ENCODE assay signal across 8 mouse cellular contexts in the genomic region with DNA sequence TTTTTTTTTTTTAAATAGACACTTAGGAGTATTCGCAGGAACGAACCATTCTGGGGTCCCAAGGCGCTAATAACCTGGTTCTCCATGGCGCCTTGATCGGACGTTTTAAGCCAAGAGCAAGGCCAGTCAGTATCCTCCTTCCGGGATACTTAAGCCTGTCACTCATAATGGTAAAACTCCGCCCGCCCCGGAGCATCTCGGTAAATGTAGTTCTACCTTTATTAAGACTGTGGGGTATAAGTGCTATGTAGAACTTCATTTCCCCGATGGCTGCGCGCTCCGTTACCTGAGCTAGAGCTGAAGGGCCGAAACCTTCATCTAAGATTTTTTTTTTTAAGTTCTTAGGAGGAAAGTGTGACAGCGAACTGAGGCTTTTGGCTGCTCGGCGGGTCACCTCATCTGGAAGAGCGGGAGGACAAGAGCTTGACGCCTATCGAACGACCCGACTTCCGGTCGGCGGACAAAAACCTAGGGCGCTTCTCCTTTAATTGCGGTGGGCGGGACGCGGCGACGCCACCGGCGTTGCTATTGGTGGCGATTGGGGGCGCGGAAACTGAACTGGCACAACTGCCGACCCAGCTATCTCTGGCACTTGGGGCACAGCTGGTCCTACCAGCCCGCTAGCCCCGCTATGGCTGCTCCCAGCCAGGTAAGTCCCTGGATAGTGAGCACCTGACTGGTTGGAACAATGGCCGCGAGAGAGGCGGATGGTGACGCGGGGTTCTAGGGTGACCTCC. TPM values are rescaled to one million over a fixed set of nuclear protein-coding genes. Genes with fewer than 3 reads are reported as not detected.
DNase-seq lines count a peak whose midpoint lies in the region; ATAC-seq and TF ChIP-seq lines count a peak whose summit lies in the region.

Gene Poc1a, plus strand, starts transcription at position 254 of the 737 bp plus-strand sequence.

- peak within 1 kb of the TSS; percentile 78 for H3K4me3 ChIP-seq in gastrocnemius, adult 2 months
- peak within 1 kb of the TSS; percentile 43 for H3K4me3 ChIP-seq in hindbrain, postnatal 0 days (ENCODE audit: low read length)
- H3K4me3 ChIP-seq in left cerebral cortex, adult 2 months: peak within 1 kb of the TSS; percentile 76

- H3K27ac ChIP-seq in gastrocnemius, adult 2 months: peak within 1 kb of the TSS; percentile 96
- H3K27ac ChIP-seq in hindbrain, postnatal 0 days: peak within 1 kb of the TSS; percentile 76
- H3K27ac ChIP-seq in left cerebral cortex, adult 2 months: peak within 1 kb of the TSS; percentile 96

- no peaks in the 10 kb centered on the region for H3K27me3 ChIP-seq in hindbrain, postnatal 0 days (ENCODE audit: insufficient read depth, low read length)

- peak; percentile 93 for ATAC-seq in common myeloid progenitor, adult 5-6 weeks (replicated peaks; ENCODE audit: low read depth, poor library complexity, severe bottlenecking)
- peak; percentile 97 for ATAC-seq in hindbrain, postnatal 0 days
- peak; percentile 90 for ATAC-seq in megakaryocyte, adult 5-6 weeks (ENCODE audit: poor library complexity, severe bottlenecking)

- H3K9ac ChIP-seq in hindbrain, postnatal 0 days (replicated peaks; ENCODE audit: low read length): peak within 1 kb of the TSS; percentile 62

- no peaks in the 10 kb centered on the region for H3K9me3 ChIP-seq in hindbrain, postnatal 0 days (ENCODE audit: low read length)

- peak; percentile 95 for DNase-seq in ZHBTc4 (ENCODE audit: low read depth, low spot score)
- DNase-seq in gastrocnemius, adult 2 months: peak; percentile 94
- peak; percentile 96 for DNase-seq in hindbrain, postnatal 0 days (ENCODE audit: low spot score)
- peak; percentile 89 to 92 for DNase-seq in left cerebral cortex, adult 2 months (ENCODE audit: extremely low spot score in 1 of 2, low spot score in 2 of 2)
- peak; percentile 93 to 97 for DNase-seq in right cerebral cortex, adult 2 months (ENCODE audit: low spot score in 2 of 2)
- DNase-seq in urinary bladder, postnatal 14 days (ENCODE audit: low spot score): peak; percentile 92

- under 1% methylated on average over 47 of the region's 47 CpGs for WGBS in hindbrain, postnatal 0 days

- intact Hi-C loops in gastrocnemius, adult 2 months (cut with DNase I): loop anchor here (1.0 to 5.0 kb wide), 5 partner anchors 34 to 196 kb away; partner anchors contain the start of genes Parp3 and Wdr82
- intact Hi-C loops in left cerebral cortex, adult 2 months (cut with DNase I): loop anchor here (5.0 kb wide), 1 partner anchor 54 kb away; no protein-coding TSS in a partner anchor

- peak within 1 kb of the TSS; percentile 78 for H3K4me2 ChIP-seq in hindbrain, postnatal 0 days (ENCODE audit: low read depth, low read length)

- H3K4me1 ChIP-seq in hindbrain, postnatal 0 days (ENCODE audit: insufficient read depth, low read length): peaks cover 4% of the 10 kb centered on the region; the same call in 1 of the 2 replicates

- TF ChIP-seq CTCF in gastrocnemius, adult 2 months (IDR thresholded peaks at IDR 0.05): no peak
- TF ChIP-seq CTCF in hindbrain, postnatal 0 days (IDR thresholded peaks at IDR 0.05; ENCODE audit: low read depth): no peak
- no peak for TF ChIP-seq CTCF in left cerebral cortex, adult 2 months (IDR thresholded peaks at IDR 0.05)

- H3K36me3 ChIP-seq in hindbrain, postnatal 0 days (ENCODE audit: insufficient read depth, low read length): 0 out of 2 replicates have a peak, but pooled peaks cover 4% of the 10 kb centered on the region

RNA-seq across cellular contexts. Expression of gene Poc1a, which starts in this region (rescaled TPM):
- total RNA-seq in common myeloid progenitor, adult 5-6 weeks (2017): 22.9 and 26.5 TPM in 2 replicates
- total RNA-seq in gastrocnemius, adult 2 months (2021): 1 to 10 TPM; 1.4 to 2.1 TPM
- 9.3 and 9.8 TPM in 2 replicates for total RNA-seq in hindbrain, postnatal 0 days (2014; rRNA removed)
- 9.2 and 10.8 TPM in 2 replicates for polyA plus RNA-seq in hindbrain, postnatal 0 days (2015; fragmentation: Nextera tagmentation; extraction: Ambion mirVana)
- 10 to 100 TPM; 18.6 to 19.6 TPM for total RNA-seq in left cerebral cortex, adult 2 months (2021)
- 26.7 and 37.1 TPM in 2 replicates for total RNA-seq in megakaryocyte, adult 5-6 weeks (2015)
- 15.7 and 23.1 TPM in 2 replicates for total RNA-seq in megakaryocyte, adult 5-6 weeks (2017)

Comparison
In these comparisons a context has a peak if more than half of its experiments do, and no peak if none do; other contexts are left out.
1. Peak in every context shown above with its lines: DNase-seq, ATAC-seq, H3K4me3 ChIP-seq and H3K27ac ChIP-seq.